Mouse (Mus musculus) thymus, adult 2 months (tissue): Measurements from ENCODE around the gene Gda. TPM values are rescaled to one million over a fixed set of nuclear protein-coding genes. Genes with fewer than 3 reads are reported as not detected.

ENCODE experiments used
- DNase-seq: peaks from one replicate; pipeline ENCODE4 v3.0.0; 2021
- H3K27ac ChIP-seq: fragments of 200-500 bp; 2 replicates; pipeline ENCODE4 v1.5.1; 2012; ENCODE audit warnings: low read length, control low read depth; ENCODE audit not compliant: control insufficient read depth, insufficient read depth
- H3K27me3 ChIP-seq: fragments of 200-500 bp; 2 replicates; pipeline ENCODE4 v1.6.1; 2012; ENCODE audit warnings: mild to moderate bottlenecking, low read length, moderate library complexity, mixed read lengths; ENCODE audit not compliant: control insufficient read depth, insufficient read depth
- H3K36me3 ChIP-seq: fragments of 200-500 bp; 2 replicates; pipeline ENCODE4 v1.6.1; 2012; ENCODE audit warnings: mild to moderate bottlenecking, low read length, moderate library complexity; ENCODE audit not compliant: control insufficient read depth, insufficient read depth
- H3K4me1 ChIP-seq: fragments of 200-500 bp; replicated peaks from 2 replicates; pipeline ENCODE4 v1.6.1; 2012; ENCODE audit warnings: low read length; ENCODE audit not compliant: control insufficient read depth, insufficient read depth
- H3K4me3 ChIP-seq: fragments of 200-500 bp; 2 replicates; pipeline ENCODE4 v1.5.1; 2012; ENCODE audit warnings: mild to moderate bottlenecking, low read length, control low read depth, moderate library complexity; ENCODE audit not compliant: control insufficient read depth, insufficient read depth
- CTCF ChIP-seq: fragments of 200-500 bp; IDR thresholded peaks from 2 replicates; pipeline ENCODE4 v1.5.1; 2012; ENCODE audit warnings: mild to moderate bottlenecking, control low read depth, low read length, moderate library complexity, borderline replicate concordance; ENCODE audit not compliant: control insufficient read depth, poor library complexity, insufficient read depth; ENCODE audit errors: extremely low read depth
- POLR2A ChIP-seq: fragments of 200-500 bp; IDR thresholded peaks from 2 replicates; pipeline ENCODE4 v1.6.1; 2012; ENCODE audit warnings: mild to moderate bottlenecking, low read length, control low read depth, moderate library complexity; ENCODE audit not compliant: control insufficient read depth, poor library complexity, insufficient read depth; ENCODE audit errors: extremely low read depth
- WGBS: fragments of 180-500 bp; shearing (Covaris S2); methylation state at CpG from one replicate; pipeline ENCODE4 v1.1.7; 2018; 5-methylcytosine and 5-hydroxymethylcytosine counted together
- polyA plus RNA-seq: library from polyadenylated mRNA; depleted of rRNA; stranded (reverse); fragments of >200 nt; gene quantifications from 2 replicates; pipeline ENCODE4 v1.2.3, GENCODE M21; 2012; rRNA removed

The Gda gene
- polyA plus RNA-seq, 1 experiment, result 1.9 TPM

- no peak overlapping the region for H3K4me3 ChIP-seq
- H3K4me1 ChIP-seq, result no peaks in the 10 kb centered on the region
- TF ChIP-seq POLR2A (no peak), CTCF (no peak)
- no peak for DNase-seq
- H3K36me3 ChIP-seq, result no peaks in the 10 kb centered on the region
- no peaks in the 10 kb centered on the region for H3K27me3 ChIP-seq
- H3K27ac ChIP-seq, result no peak overlapping the region
- 89% methylated on average over 4 of the region's 4 CpGs for WGBS
Observed at GRCm38 (mm10) chr19:21368595-21368994, 104.7 kb downstream of the Gda start.

GRCm38 (mm10) chr19:21357792-21358191 is 115.5 kb downstream of the Gda start:
- Histone ChIP-seq H3K27me3 (no peaks in the 10 kb centered on the region), H3K4me3 (no peak overlapping the region), H3K27ac (no peak overlapping the region), H3K4me1 (no peaks in the 10 kb centered on the region), H3K36me3 (no peaks in the 10 kb centered on the region)
- DNase-seq, result no peak
- 97% methylated on average over 6 of the region's 6 CpGs for WGBS
- TF ChIP-seq POLR2A, result no peak
- no peak for TF ChIP-seq CTCF

DNA sequence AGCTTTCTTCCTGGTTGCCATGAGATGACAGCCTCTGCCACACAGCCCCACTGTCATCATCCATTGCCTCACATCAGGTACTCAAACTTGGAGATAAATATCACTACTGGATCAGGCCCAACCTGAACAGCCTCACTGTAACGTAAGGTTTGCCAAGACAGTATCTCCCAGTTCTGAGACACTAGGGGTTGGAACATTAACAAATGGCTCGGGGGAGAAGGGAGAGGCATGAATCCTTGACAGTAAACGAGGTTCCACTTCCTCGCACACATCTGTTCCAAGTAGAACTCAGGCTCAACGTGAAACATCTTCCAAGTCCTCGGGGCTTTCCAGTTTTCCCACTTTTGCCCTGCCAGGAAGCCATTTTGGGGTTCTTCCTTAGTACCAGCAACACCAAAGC is 123.6 kb downstream of the Gda start:
- Histone ChIP-seq H3K27me3 (no peaks in the 10 kb centered on the region), H3K4me3 (no peak overlapping the region), H3K27ac (no peak overlapping the region), H3K4me1 (no peaks in the 10 kb centered on the region), H3K36me3 (no peaks in the 10 kb centered on the region)
- 91% methylated on average over 6 of the region's 6 CpGs for WGBS
- no peak for DNase-seq
- TF ChIP-seq POLR2A (no peak), CTCF (no peak)

DNA sequence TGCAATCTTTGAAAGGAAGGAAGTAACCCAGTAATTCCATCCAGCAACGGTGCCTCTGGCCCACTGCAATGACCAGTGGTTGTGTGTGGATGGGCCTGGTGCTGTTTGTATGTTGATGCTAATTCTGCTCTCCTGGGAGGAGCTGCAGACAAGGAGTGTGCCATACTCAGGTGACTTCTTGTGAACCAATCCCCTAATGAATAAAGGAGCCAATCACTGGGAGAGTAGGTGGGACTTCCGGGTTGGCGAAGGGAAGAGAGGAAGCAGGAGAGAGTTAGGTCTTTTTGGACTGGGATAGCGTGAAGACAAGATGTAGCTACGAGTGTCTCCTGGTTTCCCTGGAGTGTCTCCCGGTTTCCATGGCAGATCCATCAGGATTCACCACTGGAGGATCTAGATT is 126.6 kb downstream of the Gda start:
- WGBS, result 88% methylated on average over 6 of the region's 6 CpGs
- Histone ChIP-seq H3K4me3 (no peak overlapping the region), H3K27me3 (no peaks in the 10 kb centered on the region), H3K27ac (no peak overlapping the region), H3K36me3 (no peaks in the 10 kb centered on the region), H3K4me1 (no peaks in the 10 kb centered on the region)
- no peak for DNase-seq
- TF ChIP-seq CTCF (no peak), POLR2A (no peak)

Other genes starting within 250 kb of the Gda start
- 13.5 and 19.1 TPM in 2 replicates for gene Zfand5, start 201.2 kb downstream of the Gda start, polyA plus RNA-seq
- 3.3 and 4.8 TPM in 2 replicates for gene 1110059E24Rik, start 179.5 kb upstream of the Gda start, polyA plus RNA-seq
- gene Abhd17b, start 179.7 kb upstream of the Gda start, polyA plus RNA-seq, result 8.2 and 12.8 TPM in 2 replicates